Mouse (Mus musculus) frontal cortex, postnatal 14 days (tissue): ENCODE data around the gene Tex33.
"Not testable (repeated sequence)": the region's sequence is repeated elsewhere in the genome, so short reads cannot be mapped to it uniquely, and the experiment has no call there.

ENCODE experiments used
- DNase-seq, 2 experiments: peaks; one replicate each; pipeline ENCODE4 v3.0.0; 2022; ENCODE audit warnings: low spot score in 2 of 2

The Tex33 gene

GRCm38 (mm10) chr15:78374204-78374603 lies 21.5 kb downstream of the Tex33 start:
- DNase-seq = no peak

GRCm38 (mm10) chr15:78372796-78373195 lies 22.9 kb downstream of the Tex33 start:
- DNase-seq = no peak

- DNase-seq = peak in 1 of 2 experiments; percentile 37
Measured at GRCm38 (mm10) chr15:78369641-78370040, 26.1 kb downstream of the Tex33 start.

- peak in 1 of 2 experiments; percentile 32 for DNase-seq
Measured at GRCm38 (mm10) chr15:78368926-78369346, 26.8 kb downstream of the Tex33 start.

GRCm38 (mm10) chr15:78367811-78368210 lies 27.9 kb downstream of the Tex33 start:
- no peak for DNase-seq

GRCm38 (mm10) chr15:78366875-78367274 lies 28.8 kb downstream of the Tex33 start:
- no peak for DNase-seq

- DNase-seq = no peak
Measured at GRCm38 (mm10) chr15:78365916-78366315, 29.8 kb downstream of the Tex33 start.

- DNase-seq = no peak
Measured at GRCm38 (mm10) chr15:78355548-78355947, 40.2 kb downstream of the Tex33 start.

GRCm38 (mm10) chr15:78354958-78355357 lies 40.8 kb downstream of the Tex33 start:
- DNase-seq = peak in 1 of 2 experiments; percentile 56

- DNase-seq = no peak
Measured at GRCm38 (mm10) chr15:78351586-78352165, 44.0 kb downstream of the Tex33 start.

- no peak for DNase-seq
Measured at GRCm38 (mm10) chr15:78344567-78344966, 51.1 kb downstream of the Tex33 start.

GRCm38 (mm10) chr15:78343683-78344082 lies 52.0 kb downstream of the Tex33 start:
- DNase-seq = no peak

GRCm38 (mm10) chr15:78340919-78341318 lies 54.8 kb downstream of the Tex33 start:
- DNase-seq = not testable (repeated sequence)

- DNase-seq = peak; percentile 37 to 51
Measured at GRCm38 (mm10) chr15:78339627-78340423, 55.9 kb downstream of the Tex33 start.

GRCm38 (mm10) chr15:78334380-78334779 lies 61.3 kb downstream of the Tex33 start:
- no peak for DNase-seq

- no peak for DNase-seq
Measured at GRCm38 (mm10) chr15:78332981-78333380, 62.7 kb downstream of the Tex33 start.

- DNase-seq = no peak
Measured at GRCm38 (mm10) chr15:78331523-78332340, 64.0 kb downstream of the Tex33 start.

GRCm38 (mm10) chr15:78330706-78331105 lies 65.0 kb downstream of the Tex33 start:
- DNase-seq = no peak

- not testable (repeated sequence) for DNase-seq
Measured at GRCm38 (mm10) chr15:78329972-78330371, 65.7 kb downstream of the Tex33 start.

GRCm38 (mm10) chr15:78328520-78329097 lies 67.1 kb downstream of the Tex33 start:
- no peak for DNase-seq
